Mouse (Mus musculus) CH12.LX (cell line): ENCODE results near the gene Cyb5b.

Source experiments
- BHLHE40 ChIP-seq: IDR thresholded peaks from 2 replicates; pipeline ENCODE4 v1.6.1; 2011; ENCODE audit warnings: mild to moderate bottlenecking, low read depth, low read length, improper control_type of control experiment
- CTCF ChIP-seq, 2 experiments: IDR thresholded peaks in 1 of 2; conservative IDR thresholded peaks in 1 of 2; 2 replicates each; pipeline ENCODE4 v1.5.1; 2011 to 2012; ENCODE audit warnings: low read depth in 2 of 2, low read length in 2 of 2, improper control_type of control experiment in 1 of 2, inconsistent platforms in 1 of 2, mild to moderate bottlenecking in 1 of 2, moderate library complexity in 1 of 2
- ETS1 ChIP-seq: conservative IDR thresholded peaks from 2 replicates; pipeline ENCODE4 v1.6.1; 2012; ENCODE audit warnings: low read depth, mild to moderate bottlenecking, inconsistent platforms, low read length, improper control_type of control experiment, moderate library complexity
- GABPA ChIP-seq: IDR thresholded peaks from 2 replicates; pipeline ENCODE4 v1.6.1; 2012; ENCODE audit warnings: low read depth, low read length, improper control_type of control experiment, inconsistent platforms; ENCODE audit not compliant: insufficient replicate concordance
- IRF4 ChIP-seq: IDR thresholded peaks from 2 replicates; pipeline ENCODE4 v1.6.1; 2014; ENCODE audit warnings: low read depth, mild to moderate bottlenecking, inconsistent platforms, low read length, improper control_type of control experiment
- POLR2A ChIP-seq: IDR thresholded peaks from 2 replicates; pipeline ENCODE4 v1.6.1; 2011; ENCODE audit warnings: low read depth, mild to moderate bottlenecking, improper control_type of control experiment, low read length
- POLR2AphosphoS2 ChIP-seq: IDR thresholded peaks from 2 replicates; pipeline ENCODE4 v1.6.1; 2011; ENCODE audit warnings: low read depth, low read length, improper control_type of control experiment
- USF2 ChIP-seq: conservative IDR thresholded peaks from 2 replicates; pipeline ENCODE4 v1.6.1; 2011; ENCODE audit warnings: low read depth, low read length, improper control_type of control experiment
- ZC3H11A ChIP-seq: IDR thresholded peaks from 2 replicates; pipeline ENCODE4 v1.6.1; 2012; ENCODE audit warnings: low read depth, mild to moderate bottlenecking, inconsistent platforms, low read length, improper control_type of control experiment

DNA sequence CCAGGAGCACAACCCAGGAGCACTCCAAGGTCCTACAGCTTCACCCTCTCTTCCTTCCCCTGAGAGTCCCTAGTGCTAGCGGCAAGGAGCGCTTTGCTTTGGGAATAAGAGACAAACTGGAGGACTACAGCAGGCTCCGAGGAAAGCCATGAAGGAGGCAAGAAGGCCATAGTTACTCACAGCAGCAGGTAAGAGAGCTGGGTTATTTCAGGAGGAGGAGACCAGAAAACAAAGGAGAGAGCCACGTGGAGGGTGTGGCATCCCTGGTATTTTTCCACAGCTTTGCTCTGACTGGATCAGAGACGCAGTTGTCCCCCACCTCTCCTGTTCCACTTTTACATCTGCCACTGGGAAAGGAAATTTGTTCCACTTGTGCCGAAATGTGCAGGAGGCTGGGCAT, 16.6 kb upstream of the Cyb5b start:
- no peak for TF ChIP-seq USF2
- TF ChIP-seq POLR2A, result no peak
- no peak for TF ChIP-seq ETS1
- no peak for TF ChIP-seq POLR2AphosphoS2
- no peak for TF ChIP-seq CTCF (conservative IDR thresholded peaks at IDR 0.05 in 1 of 2, IDR thresholded peaks at IDR 0.05 in 1 of 2; ENCODE audit: low read depth in 2 of 2, low read length in 2 of 2)
- no peak for TF ChIP-seq GABPA
- no peak for TF ChIP-seq IRF4
- no peak for TF ChIP-seq ZC3H11A
- no peak for TF ChIP-seq BHLHE40
